8 mouse cellular contexts compared by ENCODE assay signal in genomic region chr7:80201888-80202540, GRCm38 (mm10). TPM values are rescaled to one million over a fixed set of nuclear protein-coding genes. Genes with fewer than 3 reads are reported as not detected.
DNase-seq lines count a peak whose midpoint lies in the region; ATAC-seq and TF ChIP-seq lines count a peak whose summit lies in the region.
"Had no signal": no experiment of that assay in that cellular context is flagged by ENCODE, and none has a peak within 500 bp of the region (broad histone marks: within the 10 kb centered on the region; RNA-seq: fewer than 3 reads in every experiment).

No protein-coding gene starts in this region.

- H3K4me2 ChIP-seq in kidney, embryonic 16.5 days (replicated peaks; ENCODE audit: low read depth, low read length): no peak overlapping the region
- H3K4me2 ChIP-seq in liver, embryonic 15.5 days: peak overlapping the region; percentile 91
- no peak overlapping the region for H3K4me2 ChIP-seq in heart, embryonic 12.5 days

- H3K27me3 ChIP-seq in kidney, embryonic 16.5 days (ENCODE audit: insufficient read depth, low read length): no peaks in the 10 kb centered on the region
- no peaks in the 10 kb centered on the region for H3K27me3 ChIP-seq in E14TG2a.4 (ENCODE audit: insufficient read depth, low read length)
- H3K27me3 ChIP-seq in liver, embryonic 15.5 days: no peaks in the 10 kb centered on the region
- no peaks in the 10 kb centered on the region for H3K27me3 ChIP-seq in heart, embryonic 12.5 days (replicated peaks)

- 90% methylated on average over 15 of the region's 15 CpGs for WGBS in kidney, embryonic 16.5 days
- WGBS in liver, embryonic 15.5 days (ENCODE audit: insufficient replicate concordance): 88% methylated on average over 15 of the region's 15 CpGs
- WGBS in heart, embryonic 12.5 days: 90% methylated on average over 15 of the region's 15 CpGs

- no peak for TF ChIP-seq CTCF in E14TG2a.4 (conservative IDR thresholded peaks at IDR 0.05; ENCODE audit: low read length)

- ATAC-seq in kidney, embryonic 16.5 days (ENCODE audit: low FRiP score, low TSS enrichment): no peak
- no peak for ATAC-seq in liver, embryonic 15.5 days (ENCODE audit: insufficient read depth)
- no peak for ATAC-seq in heart, embryonic 12.5 days (ENCODE audit: insufficient number of reproducible peaks, low FRiP score)

- no peak overlapping the region for H3K4me3 ChIP-seq in kidney, embryonic 16.5 days (ENCODE audit: low read length)
- H3K4me3 ChIP-seq in E14TG2a.4 (replicated peaks; ENCODE audit: low read length): peak overlapping the region; percentile 94
- peak overlapping the region; percentile 91 for H3K4me3 ChIP-seq in liver, embryonic 15.5 days (replicated peaks)
- H3K4me3 ChIP-seq in heart, embryonic 12.5 days: no peak overlapping the region

- no peak overlapping the region for H3K27ac ChIP-seq in kidney, embryonic 16.5 days (ENCODE audit: low read length)
- H3K27ac ChIP-seq in liver, embryonic 15.5 days (replicated peaks): peak overlapping the region; percentile 100
- no peak overlapping the region for H3K27ac ChIP-seq in heart, embryonic 12.5 days (ENCODE audit: poor library complexity, severe bottlenecking)

- peaks cover 64% of the 10 kb centered on the region for H3K4me1 ChIP-seq in kidney, embryonic 16.5 days (ENCODE audit: insufficient read depth, low read length)
- peaks cover 90% of the 10 kb centered on the region for H3K4me1 ChIP-seq in E14TG2a.4 (replicated peaks; ENCODE audit: low read depth, low read length)
- H3K4me1 ChIP-seq in liver, embryonic 15.5 days (replicated peaks): peaks cover 93% of the 10 kb centered on the region
- H3K4me1 ChIP-seq in heart, embryonic 12.5 days (replicated peaks): peaks cover 56% of the 10 kb centered on the region

- H3K9me3 ChIP-seq in kidney, embryonic 16.5 days (ENCODE audit: low read length): no peaks in the 10 kb centered on the region
- no peaks in the 10 kb centered on the region for H3K9me3 ChIP-seq in E14TG2a.4 (ENCODE audit: low read length)
- no peaks in the 10 kb centered on the region for H3K9me3 ChIP-seq in liver, embryonic 15.5 days (replicated peaks)
- no peaks in the 10 kb centered on the region for H3K9me3 ChIP-seq in heart, embryonic 12.5 days (replicated peaks)

- H3K36me3 ChIP-seq in kidney, embryonic 16.5 days (ENCODE audit: insufficient read depth, low read length): no peaks in the 10 kb centered on the region
- peaks cover 75% of the 10 kb centered on the region for H3K36me3 ChIP-seq in E14TG2a.4 (ENCODE audit: insufficient read depth, low read length)
- H3K36me3 ChIP-seq in liver, embryonic 15.5 days (replicated peaks): peaks cover 53% of the 10 kb centered on the region
- 0 out of 2 replicates have a peak, but pooled peaks cover 3% of the 10 kb centered on the region for H3K36me3 ChIP-seq in heart, embryonic 12.5 days

- no peak overlapping the region for H3K9ac ChIP-seq in kidney, embryonic 16.5 days (replicated peaks; ENCODE audit: low read length)
- peak overlapping the region; percentile 55 for H3K9ac ChIP-seq in liver, embryonic 15.5 days
- no peak overlapping the region for H3K9ac ChIP-seq in heart, embryonic 12.5 days

- DNase-seq in kidney, adult 18-20 months: peak; percentile 47
- peak; percentile 42 for DNase-seq in Muller cell, postnatal 12 days (ENCODE audit: inconsistent ontology term)
- no peak for DNase-seq in yolk sac, embryonic 10.5 days (ENCODE audit: low spot score)
- DNase-seq: gastrocnemius, postnatal 36 days had no signal

RNA-seq across cellular contexts. Expression of gene Sema4b, which starts 15.4 kb away (rescaled TPM):
- polyA plus RNA-seq in kidney, embryonic 16.5 days (2015; fragmentation: Nextera tagmentation; extraction: Ambion mirVana): 17.7 and 23.7 TPM in 2 replicates
- polyA plus RNA-seq in liver, embryonic 15.5 days (2015; fragmentation: Nextera tagmentation; extraction: Ambion mirVana): 15.2 and 15.5 TPM in 2 replicates
- polyA plus RNA-seq in heart, embryonic 12.5 days (2016; fragmentation: Nextera tagmentation; extraction: Ambion mirVana): 10.3 and 10.7 TPM in 2 replicates

RNA-seq across cellular contexts. Expression of gene Cib1, which starts 30.6 kb away (rescaled TPM):
- 131 and 144 TPM in 2 replicates for polyA plus RNA-seq in kidney, embryonic 16.5 days (2015; fragmentation: Nextera tagmentation; extraction: Ambion mirVana)
- 84.7 and 85.0 TPM in 2 replicates for polyA plus RNA-seq in liver, embryonic 15.5 days (2015; fragmentation: Nextera tagmentation; extraction: Ambion mirVana)
- 43.4 and 47.3 TPM in 2 replicates for polyA plus RNA-seq in heart, embryonic 12.5 days (2016; fragmentation: Nextera tagmentation; extraction: Ambion mirVana)

RNA-seq across cellular contexts. Expression of gene Gdpgp1, which starts 30.7 kb away (rescaled TPM):
- 3.5 and 4.0 TPM in 2 replicates for polyA plus RNA-seq in kidney, embryonic 16.5 days (2015; fragmentation: Nextera tagmentation; extraction: Ambion mirVana)
- 2.0 and 2.1 TPM in 2 replicates for polyA plus RNA-seq in liver, embryonic 15.5 days (2015; fragmentation: Nextera tagmentation; extraction: Ambion mirVana)
- polyA plus RNA-seq in heart, embryonic 12.5 days (2016; fragmentation: Nextera tagmentation; extraction: Ambion mirVana): 3.6 and 3.9 TPM in 2 replicates

RNA-seq across cellular contexts. Expression of gene Ttll13, which starts 44.2 kb away (rescaled TPM):
- 0.87 and 1.4 TPM in 2 replicates for polyA plus RNA-seq in kidney, embryonic 16.5 days (2015; fragmentation: Nextera tagmentation; extraction: Ambion mirVana)
- 0.16 and 0.20 TPM in 2 replicates for polyA plus RNA-seq in liver, embryonic 15.5 days (2015; fragmentation: Nextera tagmentation; extraction: Ambion mirVana)
- polyA plus RNA-seq in heart, embryonic 12.5 days (2016; fragmentation: Nextera tagmentation; extraction: Ambion mirVana): 0.26 and 0.37 TPM in 2 replicates

RNA-seq across cellular contexts. Expression of gene Ngrn, which starts 59.0 kb away (rescaled TPM):
- 51.7 and 51.9 TPM in 2 replicates for polyA plus RNA-seq in kidney, embryonic 16.5 days (2015; fragmentation: Nextera tagmentation; extraction: Ambion mirVana)
- polyA plus RNA-seq in liver, embryonic 15.5 days (2015; fragmentation: Nextera tagmentation; extraction: Ambion mirVana): 25.4 and 28.3 TPM in 2 replicates
- polyA plus RNA-seq in heart, embryonic 12.5 days (2016; fragmentation: Nextera tagmentation; extraction: Ambion mirVana): 43.0 and 43.4 TPM in 2 replicates

Comparison
In these comparisons a context has a peak if more than half of its experiments do, and no peak if none do; other contexts are left out.
1. H3K4me3 ChIP-seq: peak in E14TG2a.4 (single experiment) and liver, embryonic 15.5 days (single experiment); none in kidney, embryonic 16.5 days (single experiment) and heart, embryonic 12.5 days (single experiment).